Mouse (Mus musculus) hindbrain, postnatal 0 days (tissue): ENCODE data around the gene Sycp2. TPM values are rescaled to one million over a fixed set of nuclear protein-coding genes. Genes with fewer than 3 reads are reported as not detected.

Experiments used
- ATAC-seq: fragments of 200-750 bp; cut with Nextera tagmentation; 2 replicates; pipeline ENCODE4 v1.8.0; 2017; ENCODE audit warnings: mild to moderate bottlenecking, moderate TSS enrichment, moderate library complexity
- DNase-seq: peaks from one replicate; pipeline ENCODE4 v3.0.0-alpha.2; 2015; ENCODE audit warnings: low spot score
- H3K27ac ChIP-seq: fragments of 300-500 bp; sonication (generic); 2 replicates; pipeline ENCODE4 v1.5.1; 2014; ENCODE audit warnings: mild to moderate bottlenecking
- H3K27me3 ChIP-seq: fragments of 300-500 bp; sonication (generic); 2 replicates; pipeline ENCODE4 v1.6.1; 2014; ENCODE audit warnings: low read length, mixed read lengths; ENCODE audit not compliant: insufficient read depth
- H3K36me3 ChIP-seq: fragments of 300-500 bp; sonication (generic); 2 replicates; pipeline ENCODE4 v1.6.1; 2014; ENCODE audit warnings: low read length, mixed read lengths; ENCODE audit not compliant: insufficient read depth
- H3K4me1 ChIP-seq: fragments of 300-500 bp; sonication (generic); 2 replicates; pipeline ENCODE4 v1.6.1; 2014; ENCODE audit warnings: antibody characterized with exemption, low read length, mixed read lengths; ENCODE audit not compliant: insufficient read depth
- H3K4me2 ChIP-seq: fragments of 300-500 bp; sonication (generic); 2 replicates; pipeline ENCODE4 v1.6.1; 2014; ENCODE audit warnings: low read depth, mild to moderate bottlenecking, low read length, moderate library complexity, mixed read lengths
- H3K4me3 ChIP-seq: fragments of 300-500 bp; sonication (generic); 2 replicates; pipeline ENCODE4 v1.5.1; 2014; ENCODE audit warnings: low read length
- H3K9ac ChIP-seq: fragments of 300-500 bp; sonication (generic); replicated peaks from 2 replicates; pipeline ENCODE4 v1.6.1; 2014; ENCODE audit warnings: mild to moderate bottlenecking, low read length, moderate library complexity, mixed read lengths
- H3K9me3 ChIP-seq: fragments of 300-500 bp; sonication (generic); 2 replicates; pipeline ENCODE4 v1.6.1; 2016; ENCODE audit warnings: low read length, mixed read lengths
- CTCF ChIP-seq: IDR thresholded peaks from 2 replicates; pipeline ENCODE4 v1.5.1; 2016; ENCODE audit warnings: antibody characterized with exemption, control low read depth, low read depth
- WGBS: fragments of 180-500 bp; shearing (Covaris S2); extraction: QIAGEN DNeasy Blood & Tissue Kit; methylation state at CpG from one replicate; pipeline ENCODE4 v1.1.7; 2014; 5-methylcytosine and 5-hydroxymethylcytosine counted together
- polyA plus RNA-seq: library from polyadenylated mRNA; unstranded; fragments of >200 nt; fragmentation: Nextera tagmentation; extraction: Ambion mirVana; gene quantifications from 2 replicates; pipeline ENCODE4 v1.2.1, GENCODE M21; 2015
- total RNA-seq: library from RNA; depleted of rRNA; stranded (reverse); fragments of >200 nt; gene quantifications from 2 replicates; pipeline ENCODE4 v1.2.3, GENCODE M21; 2014

The Sycp2 gene
- total and polyA plus RNA-seq, 2 experiments from 2014 or later, result 0.26 to 0.31 TPM

DNA sequence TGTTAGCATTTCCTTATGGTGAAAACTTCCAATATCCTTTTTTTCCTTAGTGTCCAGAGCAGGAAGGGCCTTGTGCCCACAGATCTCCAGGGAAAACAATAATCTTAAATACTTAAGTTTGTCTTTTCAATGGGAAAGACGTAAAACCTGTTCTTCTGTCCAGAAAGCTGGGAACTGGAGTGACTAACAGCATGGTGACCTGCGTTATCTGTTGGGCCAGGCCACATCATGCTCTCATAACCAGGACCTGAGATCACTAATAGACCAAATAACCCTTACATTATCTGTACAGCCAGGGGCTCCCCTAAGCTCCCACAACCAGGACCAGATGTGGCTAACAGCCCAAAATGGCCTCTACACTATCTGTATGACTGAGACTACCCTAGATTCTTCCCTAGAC lies 26.4 kb upstream of the Sycp2 start:
- H3K9ac ChIP-seq, result no peak overlapping the region
- no peak for DNase-seq
- H3K36me3 ChIP-seq, result no peaks in the 10 kb centered on the region
- no peaks in the 10 kb centered on the region for H3K4me1 ChIP-seq
- 91% methylated on average over 2 of the region's 2 CpGs for WGBS
- TF ChIP-seq CTCF, result no peak
- H3K27me3 ChIP-seq, result no peaks in the 10 kb centered on the region
- H3K27ac ChIP-seq, result no peak overlapping the region
- no peak overlapping the region for H3K4me3 ChIP-seq
- no peak overlapping the region for H3K4me2 ChIP-seq
- no peak for ATAC-seq
- H3K9me3 ChIP-seq, result no peaks in the 10 kb centered on the region

DNA sequence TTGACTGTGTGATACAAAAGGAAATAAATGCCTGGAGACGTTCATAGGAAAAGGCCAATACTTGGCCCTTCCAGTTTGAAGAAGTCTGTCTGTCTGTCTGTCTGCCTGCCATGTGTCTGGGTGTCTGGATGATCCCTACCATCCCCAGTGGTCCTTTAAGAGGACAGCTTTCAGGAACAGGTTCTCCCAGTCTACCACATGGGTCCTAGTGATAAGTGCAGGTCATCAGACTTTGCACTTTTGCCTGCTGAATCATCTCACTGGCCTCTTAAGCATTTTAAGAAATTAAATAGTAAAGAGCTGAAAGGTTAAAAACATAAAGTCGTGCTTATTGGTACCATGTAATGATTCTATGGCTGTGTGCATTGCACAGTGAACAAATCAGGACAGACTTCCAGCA lies 26.0 kb upstream of the Sycp2 start:
- Histone ChIP-seq H3K27ac (no peak overlapping the region), H3K36me3 (no peaks in the 10 kb centered on the region), H3K4me2 (no peak overlapping the region), H3K27me3 (no peaks in the 10 kb centered on the region), H3K9me3 (no peaks in the 10 kb centered on the region), H3K4me3 (no peak overlapping the region), H3K9ac (no peak overlapping the region), H3K4me1 (no peaks in the 10 kb centered on the region)
- TF ChIP-seq CTCF, result no peak
- DNase-seq, result no peak
- ATAC-seq, result no peak
- WGBS, result 76% methylated on average over 2 of the region's 2 CpGs

DNA sequence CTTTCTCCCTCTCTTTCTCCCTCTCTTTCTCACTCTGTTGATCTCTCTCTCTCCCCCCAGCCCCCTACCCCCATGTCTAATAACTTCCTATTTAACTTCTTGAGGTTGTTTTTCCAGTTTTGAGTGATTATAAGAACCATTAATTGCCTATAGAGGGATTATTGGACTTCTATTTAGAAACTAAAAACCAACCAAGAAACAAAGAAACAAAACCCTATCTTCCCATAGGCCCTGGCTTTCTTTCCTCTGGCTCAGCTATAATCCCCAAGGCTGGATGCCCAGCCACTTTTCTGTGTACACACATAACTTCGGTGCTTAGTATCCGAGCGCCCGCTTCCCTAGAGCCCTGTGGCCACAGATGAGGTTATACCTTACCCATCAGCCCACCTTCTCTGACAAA lies 22.7 kb upstream of the Sycp2 start, which contains the start of gene Cdh26:
Gene Cdh26 (plus strand): TSS at position 301 of the 400 bp plus-strand sequence.
- H3K4me2 ChIP-seq, result no peak within 1 kb of the TSS
- WGBS, result 80% methylated on average over 4 of the region's 4 CpGs
- no peak for ATAC-seq

DNA sequence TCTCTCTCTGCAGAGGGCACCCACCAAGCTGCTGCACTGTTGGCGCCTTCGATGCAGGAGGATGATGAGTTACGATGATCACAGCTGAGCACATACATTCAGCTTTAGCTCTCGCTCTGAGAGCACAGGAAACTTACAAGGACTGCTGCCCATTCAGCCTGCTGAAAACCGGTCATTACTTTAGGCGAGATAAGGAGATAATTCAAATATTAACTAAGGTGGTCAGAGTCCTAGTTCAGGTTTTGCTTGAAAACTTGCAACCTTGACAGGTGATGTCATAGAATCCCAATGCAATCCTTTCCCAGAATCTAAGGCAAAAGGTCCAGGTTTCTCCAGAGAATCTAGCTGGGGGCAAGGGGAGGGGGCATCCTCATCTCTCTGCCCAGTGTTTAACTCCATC lies 21.9 kb upstream of the Sycp2 start:
- Histone ChIP-seq H3K27ac (no peak overlapping the region), H3K9ac (no peak overlapping the region), H3K9me3 (no peaks in the 10 kb centered on the region), H3K4me1 (no peaks in the 10 kb centered on the region), H3K27me3 (no peaks in the 10 kb centered on the region), H3K4me3 (no peak overlapping the region), H3K4me2 (no peak overlapping the region), H3K36me3 (0 out of 2 replicates have a peak, but pooled peaks cover 3% of the 10 kb centered on the region)
- 77% methylated on average over 6 of the region's 6 CpGs for WGBS
- DNase-seq (no peak), ATAC-seq (no peak)
- TF ChIP-seq CTCF, result no peak

More for the DNA sequence above, 22.7 kb upstream of the Sycp2 start, which contains the start of gene Cdh26:
- Histone ChIP-seq H3K4me3 (no peak within 1 kb of the TSS), H3K4me1 (no peaks in the 10 kb centered on the region), H3K9ac (no peak within 1 kb of the TSS), H3K36me3 (no peaks in the 10 kb centered on the region), H3K9me3 (no peaks in the 10 kb centered on the region), H3K27ac (no peak within 1 kb of the TSS), H3K27me3 (no peaks in the 10 kb centered on the region)
- TF ChIP-seq CTCF, result no peak
- DNase-seq, result no peak

DNA sequence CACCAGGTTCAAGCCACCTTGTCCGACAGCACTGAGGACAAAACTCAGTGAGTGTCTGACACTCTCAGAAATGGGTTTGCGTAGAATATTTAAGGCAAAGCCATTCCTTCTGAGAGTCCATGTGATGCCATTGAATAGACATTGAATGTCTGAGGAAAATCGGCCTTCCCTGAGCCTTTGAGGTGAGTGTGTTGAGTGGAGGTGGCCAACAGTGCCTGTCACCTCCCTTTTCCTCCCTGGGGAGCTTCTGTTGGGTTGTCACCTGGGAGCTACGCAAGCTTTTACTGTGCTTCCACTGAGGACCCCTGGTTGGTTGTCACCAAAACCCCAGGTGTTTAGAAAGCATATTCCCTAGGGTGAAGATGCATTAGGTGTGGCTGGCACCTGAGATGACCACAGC lies 21.2 kb upstream of the Sycp2 start:
- Histone ChIP-seq H3K9ac (no peak overlapping the region), H3K4me3 (no peak overlapping the region), H3K27me3 (no peaks in the 10 kb centered on the region), H3K36me3 (0 out of 2 replicates have a peak, but pooled peaks cover 3% of the 10 kb centered on the region), H3K4me1 (no peaks in the 10 kb centered on the region), H3K4me2 (no peak overlapping the region), H3K9me3 (no peaks in the 10 kb centered on the region), H3K27ac (no peak overlapping the region)
- no peak for DNase-seq
- ATAC-seq, result no peak
- 92% methylated on average over 4 of the region's 4 CpGs for WGBS
- TF ChIP-seq CTCF, result no peak

DNA sequence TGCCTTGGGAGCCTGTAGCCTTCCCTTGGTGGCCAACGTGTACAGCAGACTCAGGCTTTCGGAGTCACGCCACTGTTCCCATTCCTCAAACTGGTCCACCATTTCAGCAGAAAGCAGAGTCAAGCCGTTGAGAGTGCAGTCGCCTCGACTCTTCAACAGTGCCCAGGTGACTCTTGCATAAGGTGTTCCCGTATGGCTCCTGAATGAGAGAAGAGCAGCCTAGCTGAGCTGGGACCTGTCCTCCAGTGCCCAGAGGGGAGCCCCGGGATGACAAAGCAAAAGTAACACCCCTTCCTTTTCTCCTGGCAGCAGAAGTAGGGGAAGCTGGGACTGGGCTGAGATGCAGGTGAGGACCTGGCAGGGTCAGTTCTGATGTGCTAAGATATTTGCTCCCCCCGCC lies 20.7 kb upstream of the Sycp2 start:
- no peak overlapping the region for H3K27ac ChIP-seq
- H3K9ac ChIP-seq, result no peak overlapping the region
- WGBS, result 85% methylated on average over 9 of the region's 9 CpGs
- DNase-seq (no peak), ATAC-seq (no peak)
- no peaks in the 10 kb centered on the region for H3K27me3 ChIP-seq
- H3K36me3 ChIP-seq, result 0 out of 2 replicates have a peak, but pooled peaks cover 3% of the 10 kb centered on the region
- H3K4me2 ChIP-seq, result no peak overlapping the region
- H3K9me3 ChIP-seq, result no peaks in the 10 kb centered on the region
- H3K4me3 ChIP-seq, result no peak overlapping the region
- no peak for TF ChIP-seq CTCF
- no peaks in the 10 kb centered on the region for H3K4me1 ChIP-seq

DNA sequence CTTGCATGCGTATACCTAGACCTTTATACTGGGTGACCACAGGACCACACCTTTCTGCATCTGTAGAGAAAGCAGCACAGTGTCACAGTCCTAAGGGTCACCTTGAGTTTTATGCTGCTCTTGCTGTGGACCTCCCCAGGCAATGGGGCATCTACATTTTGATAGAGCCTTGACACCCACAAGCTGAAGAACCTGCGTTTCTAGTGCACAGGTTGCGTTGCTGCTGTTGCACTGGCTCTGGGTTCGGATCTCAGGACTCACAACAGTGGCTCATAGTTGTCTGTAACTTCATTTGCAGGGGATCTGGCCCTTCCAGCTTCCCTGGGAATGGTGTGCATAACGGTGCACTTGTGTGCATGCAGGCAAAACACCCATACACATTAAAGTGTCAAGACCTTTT lies 19.7 kb upstream of the Sycp2 start:
- Histone ChIP-seq H3K36me3 (0 out of 2 replicates have a peak, but pooled peaks cover 3% of the 10 kb centered on the region), H3K4me2 (no peak overlapping the region), H3K9ac (no peak overlapping the region), H3K9me3 (no peaks in the 10 kb centered on the region), H3K27ac (no peak overlapping the region), H3K27me3 (no peaks in the 10 kb centered on the region), H3K4me1 (no peaks in the 10 kb centered on the region), H3K4me3 (no peak overlapping the region)
- WGBS, result 87% methylated on average over 5 of the region's 5 CpGs
- no peak for TF ChIP-seq CTCF
- DNase-seq (no peak), ATAC-seq (no peak)
